Mouse (Mus musculus) Patski (cell line): ENCODE data around the gene Glp1r. TPM values are rescaled to one million over a fixed set of nuclear protein-coding genes. Genes with fewer than 3 reads are reported as not detected.

Source experiments
- ATAC-seq: fragments of 100-300 bp; one replicate; pipeline ENCODE4 v1.8.0; 2021
- CTCF ChIA-PET: fragments of 350-600 bp; sonication (Branson Sonifier 250); formaldehyde crosslinking; loops from one replicate; lab custom pipeline; 2022; ENCODE audit warnings: inconsistent platforms; lab: Charles Lee
- POLR2A ChIA-PET: fragments of 350-600 bp; sonication (Branson Sonifier 250); formaldehyde crosslinking; loops from one replicate; lab custom pipeline; 2022; ENCODE audit warnings: antibody characterized with exemption, inconsistent platforms; lab: Charles Lee
- DNase-seq: peaks from one replicate; pipeline ENCODE4 v3.0.0-alpha.2; 2011; ENCODE audit warnings: low read depth, low spot score
- H3K27me3 ChIP-seq: fragments of 371-371 bp; one replicate; pipeline ENCODE4 v1.5.1; 2021
- CTCF ChIP-seq: fragments of 100-300 bp; IDR thresholded peaks from one replicate; pipeline ENCODE4 v1.5.1; 2021
- in situ Hi-C: fragments of 300-500 bp; cut with MboI; formaldehyde crosslinking; loops from 3 replicates; pipeline ENCODE4 v1.11.1; 2018; ENCODE audit warnings: low pct_unique_long_range_greater_than_20kb, mixed read lengths
- polyA plus RNA-seq: library from polyadenylated mRNA; unstranded; gene quantifications from one replicate; pipeline ENCODE4 v1.2.3, GENCODE M21; 2021

Glp1r gene
- polyA plus RNA-seq, 1 experiment from 2014 or later = not detected

- in situ Hi-C loops = no loop called here
- H3K27me3 ChIP-seq = peaks cover 6% of the 10 kb centered on the region
- ATAC-seq (no peak), DNase-seq (no peak)
- ChIA-PET POLR2A (no interaction called here), CTCF (interaction anchor here (1.3 kb wide), 1 partner anchor 11 kb away, joined by 3 read pairs; no protein-coding TSS in a partner anchor)
- TF ChIP-seq CTCF = no peak
These were observed 23.0 kb upstream of the Glp1r start for GRCm38 (mm10) chr17:30878626-30879025.

DNA sequence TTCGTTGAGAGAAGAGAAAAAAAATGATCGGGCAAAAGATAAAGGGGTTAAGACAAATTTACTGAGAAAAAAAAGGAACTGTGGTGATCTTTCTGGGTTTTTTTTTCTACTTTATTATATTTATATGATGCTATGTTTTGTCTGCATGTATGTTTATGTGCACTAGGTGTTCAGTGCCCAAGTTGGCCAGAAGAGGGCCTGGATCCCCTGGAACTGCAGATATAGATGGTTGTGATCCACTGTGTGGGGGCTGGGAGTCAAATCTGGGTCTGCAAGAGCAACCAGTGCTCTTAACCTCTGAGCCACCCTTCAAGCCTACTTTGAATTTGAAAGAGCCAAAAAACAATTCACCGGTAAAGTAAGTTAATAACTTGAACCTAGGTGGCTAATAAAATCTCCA, 21.2 kb upstream of the Glp1r start:
- ATAC-seq (no peak), DNase-seq (no peak)
- ChIA-PET CTCF (no interaction called here), POLR2A (no interaction called here)
- TF ChIP-seq CTCF = no peak
- H3K27me3 ChIP-seq = peaks cover 6% of the 10 kb centered on the region
- in situ Hi-C loops = no loop called here

GRCm38 (mm10) chr17:30881001-30881400, 20.6 kb upstream of the Glp1r start:
- no peak for ATAC-seq
- in situ Hi-C loops = no loop called here
- ChIA-PET POLR2A (no interaction called here), CTCF (no interaction called here)
- TF ChIP-seq CTCF = no peak
- peaks cover 4% of the 10 kb centered on the region for H3K27me3 ChIP-seq
- no peak for DNase-seq

DNA sequence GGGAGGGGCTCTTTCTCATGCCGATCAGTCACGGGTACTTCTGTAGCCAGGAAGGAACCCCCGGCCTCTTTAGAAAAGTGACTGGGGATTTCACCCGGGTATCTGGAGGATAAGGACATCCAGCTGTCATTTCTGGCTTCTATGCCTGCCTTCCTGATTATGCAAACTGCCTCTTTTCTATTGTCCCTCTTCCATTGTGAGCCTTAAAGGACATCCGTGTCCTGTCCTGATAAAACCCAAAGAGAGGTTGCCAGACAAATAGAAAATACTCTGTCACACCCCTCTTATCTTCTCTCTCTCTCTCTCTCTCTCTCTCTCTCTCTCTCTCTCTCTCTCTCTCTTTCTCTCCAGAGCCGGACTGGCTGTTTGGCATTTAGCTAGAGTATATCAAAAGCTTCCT, 19.4 kb upstream of the Glp1r start:
- ChIA-PET CTCF (no interaction called here), POLR2A (no interaction called here)
- H3K27me3 ChIP-seq = peaks cover 4% of the 10 kb centered on the region
- no peak for TF ChIP-seq CTCF
- ATAC-seq (no peak), DNase-seq (no peak)
- in situ Hi-C loops = no loop called here

DNA sequence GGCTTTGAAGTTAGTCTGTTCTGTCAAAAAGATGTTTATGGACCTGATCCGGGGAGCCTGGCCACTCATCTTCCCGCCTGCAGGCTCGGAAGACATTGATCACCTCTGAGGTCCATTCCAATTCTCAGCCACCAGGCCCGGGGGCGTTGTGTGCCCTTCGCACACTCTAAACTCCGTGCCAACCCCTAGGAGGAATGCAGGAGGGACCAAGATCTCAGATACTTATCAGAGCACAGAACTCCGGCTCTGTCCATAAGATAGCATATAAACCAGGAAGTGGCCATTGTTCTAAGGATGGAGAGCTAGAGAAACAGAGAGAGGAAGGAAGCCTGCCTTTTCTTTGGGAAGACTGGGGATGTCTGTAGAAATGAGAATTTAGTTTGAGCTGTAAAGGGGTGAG, 18.1 kb upstream of the Glp1r start:
- no peak for DNase-seq
- no peak for ATAC-seq
- CTCF ChIA-PET = interaction anchor here (1.1 kb wide), 1 partner anchor 12 kb away, joined by 3 read pairs; no protein-coding TSS in a partner anchor
- in situ Hi-C loops = no loop called here
- POLR2A ChIA-PET = no interaction called here
- TF ChIP-seq CTCF = no peak
- peaks cover 4% of the 10 kb centered on the region for H3K27me3 ChIP-seq

DNA sequence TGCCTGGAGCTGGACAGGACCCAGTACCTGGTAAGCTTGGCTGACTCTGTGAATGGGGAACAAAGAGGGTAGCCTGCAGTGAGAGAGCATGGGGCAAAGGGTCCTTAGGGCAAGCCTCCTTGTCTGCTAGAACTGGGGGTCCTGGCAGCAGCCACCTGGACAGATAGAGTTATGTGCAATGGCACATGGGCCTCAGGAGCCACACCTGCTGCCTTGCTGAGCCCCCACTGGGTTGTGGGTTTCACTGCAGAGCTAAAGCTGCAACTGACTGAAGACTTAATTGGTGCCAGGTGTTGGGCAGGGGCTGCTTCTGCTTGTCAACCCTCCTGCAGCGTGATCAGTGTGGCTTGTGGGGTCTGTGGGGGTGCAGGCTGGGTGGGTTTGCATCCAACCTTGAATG, 9.5 kb upstream of the Glp1r start:
- in situ Hi-C loops = no loop called here
- POLR2A ChIA-PET = no interaction called here
- no peaks in the 10 kb centered on the region for H3K27me3 ChIP-seq
- no peak for ATAC-seq
- no peak for TF ChIP-seq CTCF
- CTCF ChIA-PET = interaction anchor here (1.4 kb wide), 1 partner anchor 22 kb away, joined by 3 read pairs; no protein-coding TSS in a partner anchor
- DNase-seq = no peak

GRCm38 (mm10) chr17:30892730-30893129, 8.9 kb upstream of the Glp1r start:
- ChIA-PET CTCF (interaction anchor here (0.7 to 1.4 kb wide), 2 partner anchors 17 to 22 kb away, joined by 3 read pairs; no protein-coding TSS in a partner anchor), POLR2A (no interaction called here)
- ATAC-seq = no peak
- TF ChIP-seq CTCF = no peak
- in situ Hi-C loops = no loop called here
- DNase-seq = no peak
- no peaks in the 10 kb centered on the region for H3K27me3 ChIP-seq

DNA sequence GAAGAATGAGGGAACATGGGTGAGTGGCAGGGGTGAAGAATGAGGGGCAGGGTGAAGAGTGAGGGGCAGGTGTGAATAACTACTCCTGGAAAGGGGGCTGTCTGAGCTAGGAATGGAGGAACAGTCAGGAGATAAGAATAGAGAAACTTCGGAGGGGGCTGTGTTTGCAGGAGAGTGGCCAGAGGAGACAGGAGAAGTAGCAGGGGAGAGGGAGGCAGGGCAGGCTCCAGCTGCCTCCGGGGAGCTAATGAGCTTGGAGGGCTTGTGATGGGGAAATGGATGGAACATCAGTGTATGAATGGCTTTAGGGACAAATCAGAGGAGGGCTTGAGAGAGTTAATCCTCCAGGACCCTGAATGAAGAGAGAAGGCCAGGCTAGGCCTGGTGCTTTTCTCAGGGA, 4.5 kb upstream of the Glp1r start:
- H3K27me3 ChIP-seq = peaks cover 15% of the 10 kb centered on the region

GRCm38 (mm10) chr17:30904096-30904495, 2.5 kb downstream of the Glp1r start:
- TF ChIP-seq CTCF = no peak
- H3K27me3 ChIP-seq = peaks cover 31% of the 10 kb centered on the region
- ATAC-seq = no peak

More for the DNA sequence above, 4.5 kb upstream of the Glp1r start:
- in situ Hi-C loops = no loop called here
- ChIA-PET POLR2A (interaction anchor here (0.6 kb wide), 1 partner anchor 48 kb away, joined by 3 read pairs; no protein-coding TSS in a partner anchor), CTCF (no interaction called here)
- DNase-seq (no peak), ATAC-seq (no peak)
- TF ChIP-seq CTCF = no peak

DNA sequence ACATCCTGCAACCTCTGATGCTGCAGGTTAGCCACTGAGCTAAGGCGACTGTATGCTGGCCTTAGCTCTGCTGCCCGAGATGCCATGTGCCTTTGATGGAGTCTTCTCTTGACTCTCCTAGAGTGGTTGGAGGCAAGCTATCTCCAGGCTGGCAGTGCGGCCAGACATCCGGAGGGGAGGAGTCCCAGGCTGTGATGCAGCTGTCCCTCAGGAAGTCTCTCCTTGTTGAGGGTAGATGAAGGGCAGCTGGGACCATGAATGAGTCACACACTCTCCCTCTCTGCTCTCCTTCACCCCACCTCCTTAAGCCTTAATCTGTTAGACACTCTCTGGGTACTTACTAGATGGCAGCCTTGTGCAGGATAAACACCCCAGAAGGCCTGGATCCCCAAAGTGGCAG, 6.0 kb downstream of the Glp1r start:
- no peak for ATAC-seq
- TF ChIP-seq CTCF = no peak
- CTCF ChIA-PET = interaction anchor here (1.3 kb wide), 1 partner anchor 18 kb away, joined by 3 read pairs; no protein-coding TSS in a partner anchor
- DNase-seq = no peak
- in situ Hi-C loops = no loop called here
- H3K27me3 ChIP-seq = peaks cover 12% of the 10 kb centered on the region
- POLR2A ChIA-PET = no interaction called here

More at GRCm38 (mm10) chr17:30904096-30904495, 2.5 kb downstream of the Glp1r start:
- no peak for DNase-seq
- ChIA-PET POLR2A (no interaction called here), CTCF (no interaction called here)
- in situ Hi-C loops = no loop called here

DNA sequence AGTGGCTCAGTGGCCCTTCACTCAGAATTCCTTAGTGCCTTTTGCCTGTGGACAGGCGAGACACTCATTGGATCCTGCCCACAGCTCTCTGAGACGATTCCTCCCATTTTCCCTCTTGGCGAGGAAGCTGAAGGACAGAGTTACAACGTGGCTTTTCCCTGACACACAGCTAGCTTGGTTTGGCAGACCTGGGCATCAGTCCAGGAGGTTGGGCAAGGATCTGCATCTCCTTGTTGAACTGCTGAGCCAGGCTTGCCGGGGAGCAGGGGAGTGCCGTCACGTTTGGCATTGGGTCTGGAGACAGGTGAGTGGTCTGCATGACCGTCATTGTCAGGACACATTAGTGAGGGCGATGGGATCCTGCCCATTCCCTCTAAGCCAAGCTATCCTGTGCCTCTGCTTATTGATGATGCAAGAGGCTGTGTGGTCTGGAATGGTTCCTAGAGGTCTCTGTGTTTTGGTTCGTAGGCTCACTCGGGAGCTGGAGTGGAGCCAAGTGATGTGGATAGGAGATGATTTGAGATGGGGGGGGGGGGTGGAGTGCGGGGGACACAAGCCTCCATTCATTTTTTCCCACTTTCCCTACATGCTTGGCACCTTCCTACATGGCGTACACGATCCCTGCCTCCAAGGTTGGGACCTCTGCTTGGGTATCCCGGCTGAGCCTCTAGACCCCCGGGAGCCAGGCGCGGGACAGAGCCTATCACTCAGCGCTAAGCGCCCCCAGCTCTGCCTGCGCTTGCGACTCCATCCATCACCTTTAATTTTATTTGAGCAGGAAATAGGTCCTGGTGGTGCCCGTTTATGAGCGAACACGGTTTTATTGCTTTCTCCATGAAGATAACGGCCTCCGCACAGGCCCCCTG, 9.5 kb downstream of the Glp1r start:
- CTCF ChIA-PET = interaction anchor here (1.0 kb wide), 1 partner anchor 67 kb away, joined by 3 read pairs; no protein-coding TSS in a partner anchor
- in situ Hi-C loops = no loop called here
- ATAC-seq (no peak), DNase-seq (no peak)
- no peak for TF ChIP-seq CTCF
- POLR2A ChIA-PET = no interaction called here
- H3K27me3 ChIP-seq = peaks cover 6% of the 10 kb centered on the region
